Mouse (Mus musculus) cerebral cortex, adult 2 months (tissue): ENCODE measurements around the gene Slc52a3.

Experiments
- WGBS: fragments of 180-500 bp; shearing (Covaris S2); methylation state at CpG from one replicate; pipeline ENCODE4 v1.1.7; 2018; 5-methylcytosine and 5-hydroxymethylcytosine counted together

Slc52a3 gene

GRCm38 (mm10) chr2:151996229-151997189 lies at the start of gene Slc52a3:
Gene Slc52a3, plus strand, starts transcription at chr2:151996511.
- 12% methylated on average over 35 of the region's 35 CpGs for WGBS

GRCm38 (mm10) chr2:151947617-151948016 lies 48.7 kb upstream of the Slc52a3 start:
- WGBS = 97% methylated on average over 2 of the region's 2 CpGs

GRCm38 (mm10) chr2:151948311-151948710 lies 48.0 kb upstream of the Slc52a3 start:
- WGBS = 85% methylated on average over 7 of the region's 7 CpGs

- WGBS = 38% methylated on average over 2 of the region's 2 CpGs
These were observed 47.1 kb upstream of the Slc52a3 start for GRCm38 (mm10) chr2:151949082-151949774.

- WGBS = 82% methylated on average over 8 of the region's 8 CpGs
These were observed 42.6 kb upstream of the Slc52a3 start for GRCm38 (mm10) chr2:151953665-151954064.

- 55% methylated on average over 4 of the region's 4 CpGs for WGBS
These were observed 39.7 kb upstream of the Slc52a3 start for GRCm38 (mm10) chr2:151956500-151957137.

- 74% methylated on average over 5 of the region's 5 CpGs for whole genome bisulfite sequencing
These were observed 37.0 kb upstream of the Slc52a3 start for GRCm38 (mm10) chr2:151959274-151959673.

GRCm38 (mm10) chr2:151961284-151962196 lies 34.8 kb upstream of the Slc52a3 start:
- WGBS = 66% methylated on average over 9 of the region's 9 CpGs

GRCm38 (mm10) chr2:151962474-151962873 lies 33.8 kb upstream of the Slc52a3 start:
- WGBS = 45% methylated on average over 10 of the region's 10 CpGs

GRCm38 (mm10) chr2:151963319-151963718 lies 33.0 kb upstream of the Slc52a3 start:
- 85% methylated on average over 5 of the region's 5 CpGs for WGBS

- 45% methylated on average over 9 of the region's 9 CpGs for WGBS
These were observed 32.3 kb upstream of the Slc52a3 start for GRCm38 (mm10) chr2:151964052-151964451.

GRCm38 (mm10) chr2:151967176-151967750 lies 29.0 kb upstream of the Slc52a3 start:
- 50% methylated on average over 9 of the region's 9 CpGs for WGBS

GRCm38 (mm10) chr2:151967792-151968191 lies 28.5 kb upstream of the Slc52a3 start:
- 87% methylated on average over 2 of the region's 2 CpGs for WGBS

GRCm38 (mm10) chr2:151968451-151968850 lies 27.9 kb upstream of the Slc52a3 start:
- 83% methylated on average over 8 of the region's 8 CpGs for WGBS

- WGBS = 86% methylated on average over 7 of the region's 7 CpGs
These were observed 27.3 kb upstream of the Slc52a3 start for GRCm38 (mm10) chr2:151968986-151969385.

- WGBS = 78% methylated on average over 6 of the region's 6 CpGs
These were observed 26.9 kb upstream of the Slc52a3 start for GRCm38 (mm10) chr2:151969396-151969795.

GRCm38 (mm10) chr2:151970191-151971172 lies 25.8 kb upstream of the Slc52a3 start:
- WGBS = 51% methylated on average over 52 of the region's 53 CpGs

GRCm38 (mm10) chr2:151971748-151972147 lies 24.6 kb upstream of the Slc52a3 start:
- 97% methylated on average over 5 of the region's 5 CpGs for WGBS

- WGBS = 60% methylated on average over 23 of the region's 23 CpGs
These were observed 23.3 kb upstream of the Slc52a3 start for GRCm38 (mm10) chr2:151972880-151973594.
